Mouse (Mus musculus) adrenal gland, postnatal 4 days (tissue): ENCODE data around the gene Kif16b. TPM values are rescaled to one million over a fixed set of nuclear protein-coding genes. Genes with fewer than 3 reads are reported as not detected.

Experiments
- DNase-seq, 2 experiments: peaks; one replicate each; pipeline ENCODE4 v3.0.0; 2021 to 2022; ENCODE audit warnings: low spot score in 2 of 2, mixed read lengths in 2 of 2
- total RNA-seq, 2 experiments: library from RNA; stranded (reverse); gene quantifications; 2 replicates each; pipeline ENCODE4 v1.2.3; 2021

The Kif16b gene
- total RNA-seq, 2 experiments from 2014 or later, result 22.6 to 26.0 TPM

- DNase-seq, result no peak
Observed at GRCm38 (mm10) chr2:142682965-142683709, 218.2 kb downstream of the Kif16b start.

- no peak for DNase-seq
Observed at GRCm38 (mm10) chr2:142668426-142668825, 232.9 kb downstream of the Kif16b start.

GRCm38 (mm10) chr2:142651591-142651990 lies 249.7 kb downstream of the Kif16b start:
- no peak for DNase-seq

- no peak for DNase-seq
Observed at GRCm38 (mm10) chr2:142648023-142648453, 253.3 kb downstream of the Kif16b start.

GRCm38 (mm10) chr2:142646863-142647262 lies 254.5 kb downstream of the Kif16b start:
- DNase-seq, result no peak

- no peak for DNase-seq
Observed at GRCm38 (mm10) chr2:142641766-142642165, 259.6 kb downstream of the Kif16b start.

GRCm38 (mm10) chr2:142635606-142636304 lies 265.6 kb downstream of the Kif16b start:
- no peak for DNase-seq

GRCm38 (mm10) chr2:142633996-142634559 lies 267.3 kb downstream of the Kif16b start:
- no peak for DNase-seq

GRCm38 (mm10) chr2:142629523-142630312 lies 271.6 kb downstream of the Kif16b start:
- DNase-seq, result no peak

- DNase-seq, result no peak
Observed at GRCm38 (mm10) chr2:142625756-142626155, 275.6 kb downstream of the Kif16b start.

- DNase-seq, result no peak
Observed at GRCm38 (mm10) chr2:142625101-142625500, 276.2 kb downstream of the Kif16b start.

- no peak for DNase-seq
Observed at GRCm38 (mm10) chr2:142624254-142624653, 277.1 kb downstream of the Kif16b start.

GRCm38 (mm10) chr2:142621152-142621551 lies 280.2 kb downstream of the Kif16b start:
- no peak for DNase-seq

GRCm38 (mm10) chr2:142619926-142620325 lies 281.4 kb downstream of the Kif16b start:
- no peak for DNase-seq

- DNase-seq, result no peak
Observed at GRCm38 (mm10) chr2:142614535-142614934, 286.8 kb downstream of the Kif16b start.

- no peak for DNase-seq
Observed at GRCm38 (mm10) chr2:142612359-142612953, 288.9 kb downstream of the Kif16b start.

GRCm38 (mm10) chr2:142611113-142611512 lies 290.2 kb downstream of the Kif16b start:
- DNase-seq, result no peak

GRCm38 (mm10) chr2:142610206-142610605 lies 291.1 kb downstream of the Kif16b start:
- DNase-seq, result no peak

GRCm38 (mm10) chr2:142608778-142609177 lies 292.6 kb downstream of the Kif16b start:
- no peak for DNase-seq

- no peak for DNase-seq
Observed at GRCm38 (mm10) chr2:142604762-142605161, 296.6 kb downstream of the Kif16b start.

GRCm38 (mm10) chr2:142603210-142603609 lies 298.1 kb downstream of the Kif16b start:
- DNase-seq, result no peak
